Mouse (Mus musculus) Patski (cell line): ENCODE data around the gene Gm47289. TPM values are rescaled to one million over a fixed set of nuclear protein-coding genes. Genes with fewer than 3 reads are reported as not detected.

Experiments
- ATAC-seq: fragments of 100-300 bp; one replicate; pipeline ENCODE4 v1.8.0; 2021
- CTCF ChIA-PET: fragments of 350-600 bp; sonication (Branson Sonifier 250); formaldehyde crosslinking; loops from one replicate; lab custom pipeline; 2022; ENCODE audit warnings: inconsistent platforms; lab: Charles Lee
- POLR2A ChIA-PET: fragments of 350-600 bp; sonication (Branson Sonifier 250); formaldehyde crosslinking; loops from one replicate; lab custom pipeline; 2022; ENCODE audit warnings: antibody characterized with exemption, inconsistent platforms; lab: Charles Lee
- DNase-seq: peaks from one replicate; pipeline ENCODE4 v3.0.0-alpha.2; 2011; ENCODE audit warnings: low read depth, low spot score
- H3K27me3 ChIP-seq: fragments of 371-371 bp; one replicate; pipeline ENCODE4 v1.5.1; 2021
- CTCF ChIP-seq: fragments of 100-300 bp; IDR thresholded peaks from one replicate; pipeline ENCODE4 v1.5.1; 2021
- in situ Hi-C: fragments of 300-500 bp; cut with MboI; formaldehyde crosslinking; loops from 3 replicates; pipeline ENCODE4 v1.11.1; 2018; ENCODE audit warnings: low pct_unique_long_range_greater_than_20kb, mixed read lengths
- polyA plus RNA-seq: library from polyadenylated mRNA; unstranded; gene quantifications from one replicate; pipeline ENCODE4 v1.2.3, GENCODE M21; 2021

Gm47289 gene
- polyA plus RNA-seq, 1 experiment from 2014 or later = not detected

DNA sequence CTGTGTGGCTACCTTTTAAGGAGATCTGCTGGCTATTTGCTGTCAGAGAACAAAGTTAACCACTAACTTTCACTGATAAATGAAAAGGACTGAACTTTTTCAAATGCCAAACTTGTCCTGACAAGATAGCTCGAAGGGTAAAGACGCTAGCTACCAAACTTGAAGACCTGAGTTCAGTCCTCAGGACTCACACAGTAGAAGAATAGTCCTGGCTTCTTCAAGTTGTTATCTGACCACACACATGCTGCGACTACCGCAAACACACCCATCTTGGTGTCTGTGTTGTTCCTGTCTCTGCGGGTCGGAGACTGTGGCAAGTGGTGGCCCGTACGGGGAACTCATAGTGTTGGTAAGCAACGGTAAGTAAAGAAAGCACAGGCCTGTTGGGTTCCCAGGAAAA, 44.7 kb downstream of the Gm47289 start:
- ChIA-PET POLR2A (no interaction called here), CTCF (no interaction called here)
- DNase-seq (no peak), ATAC-seq (no peak)
- in situ Hi-C loops = no loop called here
- H3K27me3 ChIP-seq = no peaks in the 10 kb centered on the region
- TF ChIP-seq CTCF = no peak

- ChIA-PET CTCF (interaction anchor here (1.4 kb wide), 1 partner anchor 94 kb away, joined by 3 read pairs; no protein-coding TSS in a partner anchor), POLR2A (no interaction called here)
- in situ Hi-C loops = no loop called here
- no peaks in the 10 kb centered on the region for H3K27me3 ChIP-seq
- no peak for ATAC-seq
- TF ChIP-seq CTCF = no peak
- no peak for DNase-seq
Measured at GRCm38 (mm10) chr9:119205756-119206155, 46.8 kb downstream of the Gm47289 start.

DNA sequence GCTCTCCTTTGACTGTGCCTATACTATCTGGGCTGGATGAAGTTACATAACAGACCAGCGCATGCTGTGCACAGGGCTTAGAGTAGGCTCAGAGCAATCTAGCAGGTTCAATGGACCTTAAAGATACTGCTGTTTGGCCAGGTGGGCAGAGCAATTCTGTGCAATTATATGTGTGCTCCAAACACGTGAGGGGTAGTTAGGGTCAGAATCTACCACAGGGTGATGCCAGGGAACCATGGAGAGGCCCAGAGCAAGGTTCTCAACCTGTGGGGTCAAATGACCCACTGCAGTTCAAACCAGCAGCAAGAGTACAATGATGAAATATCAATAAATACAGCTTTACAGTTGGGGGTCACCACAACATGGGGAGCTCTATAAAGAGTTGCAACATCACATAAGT, 47.7 kb downstream of the Gm47289 start:
- no peak for DNase-seq
- CTCF ChIA-PET = interaction anchor here (1.4 kb wide), 1 partner anchor 94 kb away, joined by 3 read pairs; no protein-coding TSS in a partner anchor
- no peak for TF ChIP-seq CTCF
- ATAC-seq = no peak
- POLR2A ChIA-PET = no interaction called here
- in situ Hi-C loops = no loop called here
- no peaks in the 10 kb centered on the region for H3K27me3 ChIP-seq

GRCm38 (mm10) chr9:119207113-119207512, 48.2 kb downstream of the Gm47289 start:
- ChIA-PET POLR2A (no interaction called here), CTCF (no interaction called here)
- ATAC-seq (no peak), DNase-seq (no peak)
- in situ Hi-C loops = no loop called here
- H3K27me3 ChIP-seq = no peaks in the 10 kb centered on the region
- TF ChIP-seq CTCF = no peak

DNA sequence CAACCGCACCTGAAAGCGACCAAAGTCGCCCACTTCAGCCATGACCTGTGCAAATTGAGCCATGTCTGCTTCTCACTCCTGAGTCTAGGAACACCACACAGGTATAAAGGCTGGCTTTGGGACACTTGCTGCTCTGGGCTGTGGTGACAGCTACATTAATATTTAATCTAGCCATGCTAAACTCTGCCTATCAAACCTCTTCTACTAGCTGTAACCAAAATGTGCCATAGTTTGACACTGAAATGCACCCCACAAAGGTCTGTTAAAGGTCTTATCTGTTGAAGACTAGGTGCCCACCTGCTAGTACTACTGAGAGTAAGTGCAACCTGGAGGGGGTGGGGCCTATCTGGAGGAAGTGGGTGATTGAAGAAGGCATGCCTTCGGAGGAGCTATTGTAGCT, 50.0 kb downstream of the Gm47289 start, which contains the start of gene Slc22a13:
Gene Slc22a13 (minus strand): TSS at position 101 of the 400 bp plus-strand sequence.
- no peak for TF ChIP-seq CTCF
- ATAC-seq (no peak), DNase-seq (no peak)
- POLR2A ChIA-PET = no interaction called here
- in situ Hi-C loops = no loop called here
- H3K27me3 ChIP-seq = no peaks in the 10 kb centered on the region
- CTCF ChIA-PET = no interaction called here

Other genes starting within 250 kb of the Gm47289 start
- 25.3 TPM for gene Ctdspl, start 232.7 kb upstream of the Gm47289 start, polyA plus RNA-seq
- gene Vill, start 106.4 kb upstream of the Gm47289 start, polyA plus RNA-seq = 1.9 TPM
- gene Plcd1, start 65.7 kb upstream of the Gm47289 start, polyA plus RNA-seq = 57.9 TPM
- gene Dlec1, start 56.7 kb upstream of the Gm47289 start, polyA plus RNA-seq = 8.7 TPM
- 7.9 TPM for gene Acaa1b, start 2.1 kb upstream of the Gm47289 start, polyA plus RNA-seq
- gene Slc22a13, start 49.9 kb downstream of the Gm47289 start, polyA plus RNA-seq = 0.09 TPM
- gene Oxsr1, start 163.3 kb downstream of the Gm47289 start, polyA plus RNA-seq = 41.7 TPM
- gene Acaa1a, start 180.5 kb downstream of the Gm47289 start, polyA plus RNA-seq = 99.2 TPM
- 29.2 TPM for gene Myd88, start 182.2 kb downstream of the Gm47289 start, polyA plus RNA-seq
- 5.1 TPM for gene Xylb, start 198.2 kb downstream of the Gm47289 start, polyA plus RNA-seq
- 0.26 TPM for gene Slc22a14, start 206.4 kb downstream of the Gm47289 start, polyA plus RNA-seq
- 4.0 TPM for gene Acvr2b, start 243.0 kb downstream of the Gm47289 start, polyA plus RNA-seq